Mouse (Mus musculus): ENCODE results near the gene Cmtm2a. TPM values are rescaled to one million over a fixed set of nuclear protein-coding genes. Genes with fewer than 3 reads are reported as not detected.

Cmtm2a gene
- not detected in 2 replicates for polyA plus RNA-seq (2021; fragmentation: Nextera tagmentation)
- long read RNA-seq, experiment 1: 0 reads
- long read RNA-seq, experiment 2: 0 reads

GRCm38 (mm10) chr8:104293081-104293480 is at the start of gene Cmtm2a:
Gene Cmtm2a (minus strand): TSS chr8:104293181.

GRCm38 (mm10) chr8:104339229-104339982 is 46.4 kb upstream of the Cmtm2a start, which contains the start of gene Cmtm3:
Gene Cmtm3 (plus strand): TSS chr8:104339410.

GRCm38 (mm10) chr8:104321930-104322329 is 28.9 kb upstream of the Cmtm2a start, which contains the start of gene Cmtm2b:
Gene Cmtm2b (plus strand): TSS chr8:104322230.

GRCm38 (mm10) chr8:104321267-104321666 is 28.3 kb upstream of the Cmtm2a start, which contains the start of gene Gm11020:
Gene Gm11020 (plus strand): TSS chr8:104321567.

GRCm38 (mm10) chr8:104309441-104310155 is 16.6 kb upstream of the Cmtm2a start, which contains the start of the genes Gm45711 and Cmtm1:
Gene Gm45711 (minus strand): TSS chr8:104310081.
Gene Cmtm1 (minus strand): TSS chr8:104310145.

GRCm38 (mm10) chr8:104250439-104251367 is 42.3 kb downstream of the Cmtm2a start, which contains the start of gene Cklf:
Gene Cklf (plus strand): TSS chr8:104250861.

GRCm38 (mm10) chr8:104248276-104248675 is 44.7 kb downstream of the Cmtm2a start, which contains the start of gene Tk2:
Gene Tk2 (minus strand): TSS chr8:104248558.

Other genes with a start within 250 kb of the Cmtm2a start
- 1.0 and 1.9 TPM in 2 replicates for gene Cdh5, start 191.6 kb downstream of the Cmtm2a start, polyA plus RNA-seq (2021; fragmentation: Nextera tagmentation)
- gene Bean1, start 122.7 kb downstream of the Cmtm2a start, polyA plus RNA-seq (2021; fragmentation: Nextera tagmentation): 2.6 and 10.0 TPM in 2 replicates
- gene Tk2, start 44.6 kb downstream of the Cmtm2a start, polyA plus RNA-seq (2021; fragmentation: Nextera tagmentation): 25.3 and 28.2 TPM in 2 replicates
- gene Cklf, start 42.3 kb downstream of the Cmtm2a start, polyA plus RNA-seq (2021; fragmentation: Nextera tagmentation): 6.6 and 8.2 TPM in 2 replicates
- gene Gm45711, start 16.9 kb upstream of the Cmtm2a start, polyA plus RNA-seq (2021; fragmentation: Nextera tagmentation): not detected in 2 replicates
- gene Cmtm1, start 17.0 kb upstream of the Cmtm2a start, polyA plus RNA-seq (2021; fragmentation: Nextera tagmentation): not detected in 2 replicates
- gene Gm11020, start 28.4 kb upstream of the Cmtm2a start, polyA plus RNA-seq (2021; fragmentation: Nextera tagmentation): not detected in 2 replicates
- gene Cmtm2b, start 29.0 kb upstream of the Cmtm2a start, polyA plus RNA-seq (2021; fragmentation: Nextera tagmentation): not detected in 2 replicates
- 8.1 and 14.0 TPM in 2 replicates for gene Cmtm3, start 46.2 kb upstream of the Cmtm2a start, polyA plus RNA-seq (2021; fragmentation: Nextera tagmentation)
- gene Cmtm4, start 102.6 kb upstream of the Cmtm2a start, polyA plus RNA-seq (2021; fragmentation: Nextera tagmentation): 8.0 and 9.4 TPM in 2 replicates
- gene Dync1li2, start 149.9 kb upstream of the Cmtm2a start, polyA plus RNA-seq (2021; fragmentation: Nextera tagmentation): 33.3 and 33.6 TPM in 2 replicates
- 0.48 and 0.63 TPM in 2 replicates for gene Terb1, start 216.7 kb upstream of the Cmtm2a start, polyA plus RNA-seq (2021; fragmentation: Nextera tagmentation)
- 72.4 and 81.8 TPM in 2 replicates for gene Nae1, start 241.5 kb upstream of the Cmtm2a start, polyA plus RNA-seq (2021; fragmentation: Nextera tagmentation)
- gene Car7, start 241.5 kb upstream of the Cmtm2a start, polyA plus RNA-seq (2021; fragmentation: Nextera tagmentation): 24.9 and 25.1 TPM in 2 replicates

Data from left cerebral cortex, adult 6 months (tissue).